Mouse (Mus musculus) common myeloid progenitor, adult 5-6 weeks (primary cell): ENCODE results near the gene Ddx39b. TPM values are rescaled to one million over a fixed set of nuclear protein-coding genes. Genes with fewer than 3 reads are reported as not detected.
"Not testable (repeated sequence)": the region's sequence is repeated elsewhere in the genome, so short reads cannot be mapped to it uniquely, and the experiment has no call there.

Source experiments
- ATAC-seq: replicated peaks from 2 replicates; pipeline ENCODE4 v1.8.0; 2016; ENCODE audit warnings: low read depth, mild to moderate bottlenecking, moderate TSS enrichment, inconsistent platforms; ENCODE audit not compliant: poor library complexity, severe bottlenecking
- total RNA-seq: library from RNA; stranded (forward); fragments of 200-1000, 187-1606 nt; gene quantifications from 2 replicates; pipeline ENCODE4 v1.2.3, GENCODE M21; 2017

The Ddx39b gene
- total RNA-seq, 1 experiment from 2014 or later: 218 TPM

- peak; percentile 61 for ATAC-seq
These were observed 22.9 kb upstream of the Ddx39b start for GRCm38 (mm10) chr17:35218516-35219193.

DNA sequence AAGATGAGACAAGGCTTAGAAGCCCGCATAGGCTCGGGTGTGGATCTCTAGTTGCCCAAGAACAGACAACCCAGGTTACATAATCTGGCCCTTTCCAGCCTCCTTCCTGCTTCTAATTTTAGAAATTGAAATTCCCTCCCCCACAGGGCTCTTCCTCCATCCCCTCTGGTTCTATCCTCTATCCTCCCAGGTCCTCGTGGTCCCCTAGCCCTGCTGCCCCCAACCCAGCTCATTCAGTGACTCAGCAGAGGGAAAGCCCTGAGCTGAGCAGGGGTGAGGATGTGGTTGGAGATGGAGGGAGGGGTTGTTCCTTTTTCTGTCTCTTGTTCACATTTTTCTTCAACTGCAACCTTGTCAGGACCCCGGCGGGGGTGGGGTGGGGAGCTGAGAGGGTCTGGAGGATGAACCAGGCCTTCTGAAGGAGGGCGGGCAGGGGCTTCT is 21.9 kb upstream of the Ddx39b start:
- peak; percentile 66 for ATAC-seq

DNA sequence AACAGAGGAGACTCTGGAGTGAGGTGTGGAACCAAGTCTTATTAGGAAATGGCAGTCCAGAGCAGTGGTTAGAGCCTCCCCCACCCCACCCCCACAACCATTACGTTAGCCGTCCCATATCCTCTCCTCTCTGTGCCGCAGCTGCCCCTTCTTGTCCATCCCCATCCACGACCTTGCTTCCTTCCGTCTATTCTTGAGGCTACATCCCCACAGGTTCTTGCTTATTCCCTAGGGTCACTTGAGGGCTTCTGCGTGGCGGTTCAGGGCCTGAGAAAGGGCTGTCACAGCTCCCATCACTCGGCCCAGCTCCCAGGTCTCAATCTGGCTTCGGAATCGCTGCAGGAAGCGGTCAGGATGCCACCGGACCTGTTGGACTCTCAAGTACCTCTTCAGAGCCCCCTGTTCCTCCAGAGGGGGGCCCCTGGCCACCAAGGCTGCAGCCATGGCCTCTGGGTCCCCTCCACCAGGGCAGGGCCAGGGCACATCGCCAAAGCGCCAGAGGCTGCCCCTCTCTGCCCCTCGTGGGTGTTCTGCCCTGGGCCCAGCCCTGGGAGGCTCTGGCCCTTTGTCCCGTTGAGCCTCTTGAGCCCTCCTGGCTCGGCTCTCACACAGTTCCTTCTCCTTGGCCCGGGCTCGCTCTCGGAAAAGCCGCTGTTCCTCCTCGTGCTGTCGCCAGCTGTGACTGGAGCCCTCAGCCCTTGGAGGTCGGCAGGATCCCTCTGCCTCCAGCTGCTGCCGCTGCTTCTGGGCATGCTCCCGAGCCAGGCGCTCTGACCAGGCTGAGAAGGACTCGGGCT is 21.2 kb upstream of the Ddx39b start, which contains the start of gene Gm16181:
Gm16181 (plus strand) TSS at position 679 of the 797 bp plus-strand sequence.
- no peak for ATAC-seq

GRCm38 (mm10) chr17:35222299-35222698 is 19.2 kb upstream of the Ddx39b start:
- ATAC-seq: peak; percentile 59

- no peak for ATAC-seq
These were observed 16.9 kb upstream of the Ddx39b start for GRCm38 (mm10) chr17:35224641-35225040.

- no peak for ATAC-seq
These were observed 16.1 kb upstream of the Ddx39b start for GRCm38 (mm10) chr17:35225456-35225855.

GRCm38 (mm10) chr17:35226561-35227046 is 14.9 kb upstream of the Ddx39b start:
- no peak for ATAC-seq

- ATAC-seq: no peak
These were observed 10.5 kb upstream of the Ddx39b start for GRCm38 (mm10) chr17:35231022-35231421.

GRCm38 (mm10) chr17:35232043-35232442 is 9.5 kb upstream of the Ddx39b start:
- ATAC-seq: 0 out of 2 replicates have a peak, but pooled peaks have one; percentile 12

DNA sequence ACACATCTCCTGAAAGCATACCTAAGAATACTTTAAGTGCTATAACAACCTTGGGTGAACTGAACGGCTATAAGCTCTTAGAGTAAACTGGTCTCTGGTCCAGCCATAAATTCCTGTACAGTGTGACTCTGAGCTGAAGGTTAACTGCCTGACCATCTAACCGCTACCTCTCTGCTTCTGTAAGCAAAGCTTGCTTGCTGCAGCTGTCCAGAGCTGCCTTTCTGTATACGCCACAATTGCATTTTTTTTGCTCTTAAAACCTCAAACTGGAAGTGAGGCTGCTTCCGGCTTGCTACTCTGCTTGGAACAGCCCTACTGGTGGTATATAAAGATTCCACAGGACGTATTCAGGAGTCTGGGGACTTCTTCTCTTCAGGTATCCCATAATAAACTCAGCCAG is 8.9 kb upstream of the Ddx39b start:
- ATAC-seq: peak; percentile 13

DNA sequence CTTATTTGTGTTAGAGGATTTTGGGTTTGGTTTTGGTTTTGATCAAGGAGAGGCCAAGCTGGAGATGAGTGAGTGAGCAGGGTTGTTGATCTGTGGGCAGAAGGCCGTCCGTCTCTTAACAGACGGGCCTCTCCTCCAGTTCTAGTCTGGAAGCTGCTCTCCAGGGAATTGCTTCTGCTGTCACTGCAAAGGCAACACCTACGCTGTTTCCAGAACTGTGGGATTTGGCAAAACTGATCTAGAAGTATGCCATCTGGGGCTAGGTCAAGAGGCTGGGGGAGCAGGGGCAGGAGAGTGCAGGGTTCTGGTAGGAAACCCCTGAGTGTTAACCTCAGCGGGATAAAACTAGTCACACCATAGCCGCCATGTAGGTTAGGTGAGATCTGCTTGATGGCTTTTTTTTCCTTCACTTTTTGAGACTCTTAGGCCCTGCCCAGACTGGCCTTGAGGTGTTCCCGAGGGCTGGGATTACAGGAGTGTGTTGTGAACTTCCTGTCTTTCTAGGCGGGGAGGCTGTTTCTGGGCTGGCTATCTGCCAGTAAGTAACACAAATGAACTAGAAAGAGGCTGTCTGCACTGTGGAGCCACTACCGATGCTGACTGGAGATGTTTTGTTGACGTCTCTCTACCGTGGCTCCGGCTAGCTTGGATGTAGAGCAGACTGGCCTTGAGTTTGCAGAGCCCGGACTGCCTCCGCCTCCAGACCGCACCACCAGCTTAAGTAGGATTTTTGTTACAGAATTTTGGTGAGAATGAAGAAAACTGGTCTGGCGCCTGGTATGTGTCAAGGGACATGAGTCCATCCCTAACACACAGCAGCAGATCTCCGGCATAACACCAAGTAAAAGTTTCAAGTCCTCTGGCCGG is 8.2 kb upstream of the Ddx39b start, which contains the start of gene Atp6v1g2:
Atp6v1g2 (plus strand) TSS at position 547 of the 867 bp plus-strand sequence.
- ATAC-seq: no peak

GRCm38 (mm10) chr17:35234090-35234489 is 7.5 kb upstream of the Ddx39b start:
- not testable (repeated sequence) for ATAC-seq

GRCm38 (mm10) chr17:35234903-35235302 is 6.6 kb upstream of the Ddx39b start:
- no peak for ATAC-seq

GRCm38 (mm10) chr17:35235614-35236389 is 5.7 kb upstream of the Ddx39b start, which contains the start of gene Nfkbil1:
Nfkbil1 (minus strand) TSS chr17:35235792.
- peak; percentile 68 for ATAC-seq

DNA sequence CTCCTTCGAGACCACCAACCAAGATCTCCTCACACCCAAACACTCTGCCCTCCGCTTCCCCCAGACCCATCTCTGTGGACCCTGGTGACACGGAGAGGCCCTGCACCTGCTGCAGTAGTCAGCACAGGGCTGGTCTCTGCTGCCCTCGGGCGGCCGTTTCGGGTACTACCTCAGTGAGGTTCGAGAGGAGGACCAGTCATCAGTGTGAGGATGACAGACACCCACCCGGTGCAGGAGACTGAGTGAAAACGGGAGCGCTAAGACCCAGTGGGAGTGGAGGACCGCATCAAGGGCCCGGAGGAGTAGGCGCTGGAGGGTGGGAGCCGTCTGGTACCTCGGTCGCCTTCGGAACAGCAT is 5.2 kb upstream of the Ddx39b start:
- ATAC-seq: peak; percentile 69

GRCm38 (mm10) chr17:35236996-35237395 is 4.5 kb upstream of the Ddx39b start:
- ATAC-seq: no peak

DNA sequence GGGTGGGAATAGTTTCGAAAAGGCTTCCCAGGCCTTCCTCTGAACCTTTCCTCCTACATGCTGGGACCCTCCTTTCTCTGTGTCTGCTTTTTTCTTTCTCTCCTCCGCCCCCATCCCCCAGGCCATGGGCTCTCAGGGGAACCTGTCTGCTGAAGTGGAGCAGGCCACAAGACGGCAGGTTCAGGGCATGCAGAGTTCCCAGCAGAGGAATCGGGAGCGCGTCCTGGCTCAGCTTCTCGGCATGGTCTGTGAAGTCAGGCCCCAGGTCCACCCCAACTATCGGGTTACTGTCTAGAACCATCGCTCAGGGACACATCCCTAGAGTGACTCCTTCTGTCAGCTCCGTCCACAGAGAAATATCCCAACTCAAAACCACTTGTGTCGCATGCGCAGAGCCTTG is 4.0 kb upstream of the Ddx39b start:
- ATAC-seq: no peak

- ATAC-seq: no peak
These were observed 1.8 kb upstream of the Ddx39b start for GRCm38 (mm10) chr17:35239700-35240099.
